Mouse (Mus musculus) embryonic fibroblast, embryonic 13.5 days (primary cell): ENCODE measurements around the gene Zscan29.
"Not testable (repeated sequence)": the region's sequence is repeated elsewhere in the genome, so short reads cannot be mapped to it uniquely, and the experiment has no call there.

Source experiments
- CTCF ChIP-seq: IDR thresholded peaks from 2 replicates; pipeline ENCODE4 v1.5.1; 2011; ENCODE audit warnings: mild to moderate bottlenecking, control low read depth, low read length, moderate library complexity, borderline replicate concordance; ENCODE audit not compliant: insufficient read depth
- POLR2A ChIP-seq: IDR thresholded peaks from 2 replicates; pipeline ENCODE4 v1.6.1; 2011; ENCODE audit warnings: low read depth, mild to moderate bottlenecking, control low read depth, low read length, moderate library complexity

GRCm38 (mm10) chr2:121126302-121126701 lies 44.6 kb downstream of the Zscan29 start:
- not testable (repeated sequence) for TF ChIP-seq POLR2A, CTCF
